Mouse (Mus musculus) layer of hippocampus, adult 9-11 months (tissue): Measurements from ENCODE around the gene Gm45233.

Experiments used
- DNase-seq: peaks from one replicate; pipeline ENCODE4 v3.0.0; 2022

Gene Gm45233

DNA sequence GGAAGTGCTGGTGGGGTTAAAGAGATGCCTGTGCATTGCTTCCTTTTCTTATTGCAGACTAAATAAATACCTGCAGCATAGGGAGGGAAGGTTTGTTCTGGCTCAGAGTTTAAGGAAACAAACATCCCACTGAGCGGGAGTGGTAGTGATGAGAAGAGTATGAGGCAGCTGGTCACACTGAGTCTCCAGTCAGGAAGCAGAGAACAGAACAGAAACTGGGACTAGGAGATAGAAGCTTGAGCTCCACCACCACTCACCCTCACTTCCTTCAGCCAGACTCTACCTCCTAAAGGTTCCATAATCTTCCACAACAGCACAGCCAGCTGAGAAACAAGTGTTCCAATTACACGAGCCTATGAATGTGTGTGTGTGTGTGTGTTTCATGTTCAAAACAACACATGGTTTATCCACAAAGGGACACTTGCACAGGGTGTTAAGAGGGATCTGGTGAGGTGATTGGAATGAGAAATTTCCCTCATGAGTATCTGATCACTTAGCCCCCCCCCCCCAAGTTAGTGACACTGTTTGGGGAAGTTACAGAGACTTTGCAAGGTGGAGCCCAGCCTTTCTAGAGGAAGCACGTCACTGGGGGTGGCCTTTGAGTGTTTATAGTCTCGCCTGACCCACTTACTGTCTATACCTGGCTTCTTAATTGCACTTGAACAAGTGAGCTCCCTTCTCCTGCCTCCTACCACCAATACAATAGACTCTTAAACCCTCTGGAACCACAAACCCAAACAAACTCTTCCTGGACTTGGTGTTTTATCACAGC lies 68.0 kb downstream of the Gm45233 start:
- no peak for DNase-seq

DNA sequence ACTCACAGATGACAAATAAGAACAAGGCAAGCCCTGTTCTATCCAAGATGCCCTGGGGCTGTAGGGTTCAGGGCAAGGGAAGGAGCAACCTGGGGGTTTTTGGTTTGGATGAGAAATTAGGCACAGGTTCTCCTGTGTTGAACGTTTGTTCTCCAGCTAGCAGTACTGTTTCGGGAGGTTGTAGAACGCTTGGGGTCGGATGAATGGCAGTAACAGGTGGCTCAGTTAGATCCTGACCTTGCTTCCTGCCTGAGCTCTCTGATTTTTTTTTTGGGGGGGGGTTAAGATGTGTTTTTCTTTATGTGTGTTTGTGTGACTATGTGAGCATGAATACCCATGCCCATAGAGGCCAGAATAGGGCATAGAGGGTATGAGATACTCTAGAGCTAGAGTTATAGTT lies 68.6 kb downstream of the Gm45233 start:
- no peak for DNase-seq
